Mouse (Mus musculus): ENCODE measurements around the gene Osgin1.

Osgin1 gene

GRCm38 (mm10) chr8:119424199-119424733 lies 9.7 kb upstream of the Osgin1 start:
- DNase-seq (ENCODE audit: low read depth), result no peak

GRCm38 (mm10) chr8:119424740-119425139 lies 9.2 kb upstream of the Osgin1 start:
- DNase-seq (ENCODE audit: low read depth), result no peak

- DNase-seq (ENCODE audit: low read depth), result no peak
These were observed 8.4 kb upstream of the Osgin1 start for GRCm38 (mm10) chr8:119425533-119425932.

- no peak for DNase-seq (ENCODE audit: low read depth)
These were observed 7.7 kb upstream of the Osgin1 start for GRCm38 (mm10) chr8:119426069-119426735.

GRCm38 (mm10) chr8:119427634-119428349 lies 6.1 kb upstream of the Osgin1 start:
- no peak for DNase-seq (ENCODE audit: low read depth)

GRCm38 (mm10) chr8:119428350-119428740 lies 5.6 kb upstream of the Osgin1 start:
- no peak for DNase-seq (ENCODE audit: low read depth)

- no peak for DNase-seq (ENCODE audit: low read depth)
These were observed 5.1 kb upstream of the Osgin1 start for GRCm38 (mm10) chr8:119428766-119429327.

- DNase-seq (ENCODE audit: low read depth), result no peak
These were observed 4.4 kb upstream of the Osgin1 start for GRCm38 (mm10) chr8:119429552-119429951.

- DNase-seq (ENCODE audit: low read depth), result no peak
These were observed 3.7 kb upstream of the Osgin1 start for GRCm38 (mm10) chr8:119430250-119430649.

- no peak for DNase-seq (ENCODE audit: low read depth)
These were observed 3.2 kb upstream of the Osgin1 start for GRCm38 (mm10) chr8:119430690-119431089.

- no peak for DNase-seq (ENCODE audit: low read depth)
These were observed 1.6 kb upstream of the Osgin1 start for GRCm38 (mm10) chr8:119432372-119432771.

GRCm38 (mm10) chr8:119434569-119434968 lies 645 bp downstream of the Osgin1 start:
- DNase-seq (ENCODE audit: low read depth), result no peak

GRCm38 (mm10) chr8:119435527-119435926 lies 1.6 kb downstream of the Osgin1 start:
- DNase-seq (ENCODE audit: low read depth), result no peak

- DNase-seq (ENCODE audit: low read depth), result no peak
These were observed 2.4 kb downstream of the Osgin1 start for GRCm38 (mm10) chr8:119436331-119436730.

- DNase-seq (ENCODE audit: low read depth), result no peak
These were observed 3.0 kb downstream of the Osgin1 start for GRCm38 (mm10) chr8:119436933-119437332.

GRCm38 (mm10) chr8:119437506-119437905 lies 3.6 kb downstream of the Osgin1 start:
- DNase-seq (ENCODE audit: low read depth), result no peak

- DNase-seq (ENCODE audit: low read depth), result no peak
These were observed 5.0 kb downstream of the Osgin1 start for GRCm38 (mm10) chr8:119438876-119439275.

GRCm38 (mm10) chr8:119439424-119439823 lies 5.5 kb downstream of the Osgin1 start:
- no peak for DNase-seq (ENCODE audit: low read depth)

- no peak for DNase-seq (ENCODE audit: low read depth)
These were observed 5.9 kb downstream of the Osgin1 start for GRCm38 (mm10) chr8:119439893-119440249.

- DNase-seq (ENCODE audit: low read depth), result peak; percentile 33
These were observed 6.5 kb downstream of the Osgin1 start for GRCm38 (mm10) chr8:119440250-119440951.

- no peak for DNase-seq (ENCODE audit: low read depth)
These were observed 7.0 kb downstream of the Osgin1 start for GRCm38 (mm10) chr8:119440952-119441270.

GRCm38 (mm10) chr8:119442013-119442412 lies 8.1 kb downstream of the Osgin1 start:
- DNase-seq (ENCODE audit: low read depth), result no peak

GRCm38 (mm10) chr8:119442970-119443369 lies 9.0 kb downstream of the Osgin1 start:
- DNase-seq (ENCODE audit: low read depth), result no peak

Data from c-Kit-positive CD71-positive TER-119-negative erythroid progenitor cells, embryonic 14.5 days (primary cell).